Mouse (Mus musculus) midbrain, postnatal 0 days (tissue): Measurements from ENCODE around the gene Xpo6. TPM values are rescaled to one million over a fixed set of nuclear protein-coding genes. Genes with fewer than 3 reads are reported as not detected.

Experiments used
- ATAC-seq: fragments of 200-750 bp; cut with Nextera tagmentation; 2 replicates; pipeline ENCODE4 v1.8.0; 2017; ENCODE audit warnings: moderate number of reproducible peaks, mild to moderate bottlenecking, moderate TSS enrichment, moderate library complexity; ENCODE audit not compliant: low FRiP score
- DNase-seq: peaks from one replicate; pipeline ENCODE4 v3.0.0-alpha.2; 2015; ENCODE audit warnings: low spot score
- H3K27ac ChIP-seq: fragments of 300-500 bp; sonication (generic); 2 replicates; pipeline ENCODE4 v1.5.1; 2014; ENCODE audit warnings: low read depth, mild to moderate bottlenecking, low read length, mixed read lengths
- H3K27me3 ChIP-seq: fragments of 300-500 bp; sonication (generic); 2 replicates; pipeline ENCODE4 v1.6.1; 2014; ENCODE audit warnings: low read length, control low read depth, mixed read lengths; ENCODE audit not compliant: insufficient read depth
- H3K36me3 ChIP-seq: fragments of 300-500 bp; sonication (generic); 2 replicates; pipeline ENCODE4 v1.6.1; 2014; ENCODE audit warnings: low read length, control low read depth, mixed read lengths; ENCODE audit not compliant: insufficient read depth
- H3K4me1 ChIP-seq: fragments of 300-500 bp; sonication (generic); 2 replicates; pipeline ENCODE4 v1.6.1; 2014; ENCODE audit warnings: mild to moderate bottlenecking, control low read depth, antibody characterized with exemption, low read length, mixed read lengths; ENCODE audit not compliant: insufficient read depth
- H3K4me2 ChIP-seq: fragments of 300-500 bp; sonication (generic); 2 replicates; pipeline ENCODE4 v1.6.1; 2014; ENCODE audit warnings: low read depth, mild to moderate bottlenecking, low read length, mixed read lengths; ENCODE audit not compliant: poor library complexity, severe bottlenecking
- H3K4me3 ChIP-seq: fragments of 300-500 bp; sonication (generic); 2 replicates; pipeline ENCODE4 v1.5.1; 2014; ENCODE audit warnings: low read depth, mild to moderate bottlenecking, low read length, moderate library complexity
- H3K9ac ChIP-seq: fragments of 300-500 bp; sonication (generic); replicated peaks from 2 replicates; pipeline ENCODE4 v1.6.1; 2014; ENCODE audit warnings: mild to moderate bottlenecking, low read length, moderate library complexity, mixed read lengths; ENCODE audit not compliant: poor library complexity, severe bottlenecking
- H3K9me3 ChIP-seq: fragments of 300-500 bp; sonication (generic); 2 replicates; pipeline ENCODE4 v1.6.1; 2016; ENCODE audit warnings: low read length, control low read depth
- CTCF ChIP-seq: IDR thresholded peaks from 2 replicates; pipeline ENCODE4 v1.5.1; 2016; ENCODE audit warnings: antibody characterized with exemption, mild to moderate bottlenecking
- WGBS: fragments of 180-500 bp; shearing (Covaris S2); extraction: QIAGEN DNeasy Blood & Tissue Kit; methylation state at CpG from one replicate; pipeline ENCODE4 v1.1.7; 2014; 5-methylcytosine and 5-hydroxymethylcytosine counted together
- polyA plus RNA-seq: library from polyadenylated mRNA; unstranded; fragments of >200 nt; fragmentation: Nextera tagmentation; extraction: Ambion mirVana; gene quantifications from 2 replicates; pipeline ENCODE4 v1.2.1, GENCODE M21; 2015
- total RNA-seq: library from RNA; depleted of rRNA; stranded (reverse); fragments of >200 nt; gene quantifications from 2 replicates; pipeline ENCODE4 v1.2.3, GENCODE M21; 2014

Xpo6 gene
- total and polyA plus RNA-seq, 2 experiments from 2014 or later = 46.9 to 157 TPM

- no peak for TF ChIP-seq CTCF
- Histone ChIP-seq H3K4me2 (no peak overlapping the region), H3K27me3 (no peaks in the 10 kb centered on the region), H3K4me1 (no peaks in the 10 kb centered on the region), H3K9ac (no peak overlapping the region), H3K36me3 (no peaks in the 10 kb centered on the region), H3K27ac (no peak overlapping the region), H3K4me3 (no peak overlapping the region), H3K9me3 (no peaks in the 10 kb centered on the region)
- ATAC-seq = no peak
- DNase-seq = no peak
- 92% methylated on average over 5 of the region's 5 CpGs for WGBS
Observed at GRCm38 (mm10) chr7:126210856-126211255, 10.6 kb upstream of the Xpo6 start.

- H3K36me3 ChIP-seq = no peaks in the 10 kb centered on the region
- ATAC-seq (0 out of 2 replicates have a peak, but pooled peaks have one; percentile 2), DNase-seq (no peak)
- H3K27me3 ChIP-seq = no peaks in the 10 kb centered on the region
- H3K27ac ChIP-seq = peak overlapping the region; percentile 92; the same call in 1 of the 2 replicates
- H3K9me3 ChIP-seq = no peaks in the 10 kb centered on the region
- H3K4me3 ChIP-seq = peak overlapping the region; percentile 94
- WGBS = 98% methylated on average over 4 of the region's 4 CpGs
- no peak for TF ChIP-seq CTCF
- H3K9ac ChIP-seq = no peak overlapping the region
- peaks cover 6% of the 10 kb centered on the region; the same call in 1 of the 2 replicates for H3K4me1 ChIP-seq
- H3K4me2 ChIP-seq = peak overlapping the region; percentile 70
Observed at GRCm38 (mm10) chr7:126200997-126201345, 670 bp upstream of the Xpo6 start.

- ATAC-seq (peak; percentile 70), DNase-seq (peak; percentile 28)
- no peaks in the 10 kb centered on the region for H3K9me3 ChIP-seq
- H3K27ac ChIP-seq = peak overlapping the region; percentile 92
- H3K9ac ChIP-seq = peak overlapping the region; percentile 96
- H3K4me1 ChIP-seq = peaks cover 6% of the 10 kb centered on the region; the same call in 1 of the 2 replicates
- under 1% methylated on average over 27 of the region's 27 CpGs for WGBS
- peak overlapping the region; percentile 70 for H3K4me2 ChIP-seq
- H3K4me3 ChIP-seq = peak overlapping the region; percentile 94
- no peaks in the 10 kb centered on the region for H3K27me3 ChIP-seq
- TF ChIP-seq CTCF = no peak
- no peaks in the 10 kb centered on the region for H3K36me3 ChIP-seq
Observed at GRCm38 (mm10) chr7:126199691-126200102, 604 bp downstream of the Xpo6 start.

- DNase-seq = no peak
Observed at GRCm38 (mm10) chr7:126198926-126199325, 1.4 kb downstream of the Xpo6 start.

GRCm38 (mm10) chr7:126194175-126194574, 6.1 kb downstream of the Xpo6 start:
- Histone ChIP-seq H3K27ac (no peak overlapping the region), H3K4me2 (no peak overlapping the region), H3K9me3 (no peaks in the 10 kb centered on the region), H3K9ac (no peak overlapping the region), H3K36me3 (no peaks in the 10 kb centered on the region), H3K4me1 (peaks cover 6% of the 10 kb centered on the region; the same call in 1 of the 2 replicates), H3K4me3 (no peak overlapping the region), H3K27me3 (no peaks in the 10 kb centered on the region)
- TF ChIP-seq CTCF = no peak
- DNase-seq (no peak), ATAC-seq (no peak)
- WGBS = 93% methylated on average over 1 of the region's 1 CpGs

More at GRCm38 (mm10) chr7:126198926-126199325, 1.4 kb downstream of the Xpo6 start:
- H3K9ac ChIP-seq = peak overlapping the region; percentile 96
- 13% methylated on average over 1 of the region's 1 CpGs for WGBS
- H3K27me3 ChIP-seq = no peaks in the 10 kb centered on the region
- no peak for TF ChIP-seq CTCF
- H3K4me1 ChIP-seq = peaks cover 6% of the 10 kb centered on the region; the same call in 1 of the 2 replicates
- no peak for ATAC-seq
- H3K4me2 ChIP-seq = peak overlapping the region; percentile 70
- H3K36me3 ChIP-seq = no peaks in the 10 kb centered on the region
- peak overlapping the region; percentile 92; the same call in 1 of the 2 replicates for H3K27ac ChIP-seq
- H3K4me3 ChIP-seq = peak overlapping the region; percentile 94
- H3K9me3 ChIP-seq = no peaks in the 10 kb centered on the region

GRCm38 (mm10) chr7:126191471-126191870, 8.8 kb downstream of the Xpo6 start:
- H3K27ac ChIP-seq = no peak overlapping the region
- H3K4me2 ChIP-seq = no peak overlapping the region
- WGBS = 88% methylated on average over 1 of the region's 1 CpGs

More at GRCm38 (mm10) chr7:126191471-126191870, 8.8 kb downstream of the Xpo6 start:
- Histone ChIP-seq H3K36me3 (no peaks in the 10 kb centered on the region), H3K27me3 (no peaks in the 10 kb centered on the region), H3K4me1 (no peaks in the 10 kb centered on the region), H3K9me3 (no peaks in the 10 kb centered on the region), H3K9ac (no peak overlapping the region), H3K4me3 (no peak overlapping the region)
- DNase-seq (no peak), ATAC-seq (no peak)
- no peak for TF ChIP-seq CTCF
